Mouse (Mus musculus): Measurements from ENCODE around the gene Plcl2. TPM values are rescaled to one million over a fixed set of nuclear protein-coding genes. Genes with fewer than 3 reads are reported as not detected.

The Plcl2 gene
- polyA plus RNA-seq, 1 experiment from 2014 or later, result 9.0 TPM

- no peaks in the 10 kb centered on the region for H3K27me3 ChIP-seq (ENCODE audit: control insufficient read depth, insufficient read depth, low read length)
Observed at GRCm38 (mm10) chr17:50480867-50481266, 28.3 kb upstream of the Plcl2 start.

DNA sequence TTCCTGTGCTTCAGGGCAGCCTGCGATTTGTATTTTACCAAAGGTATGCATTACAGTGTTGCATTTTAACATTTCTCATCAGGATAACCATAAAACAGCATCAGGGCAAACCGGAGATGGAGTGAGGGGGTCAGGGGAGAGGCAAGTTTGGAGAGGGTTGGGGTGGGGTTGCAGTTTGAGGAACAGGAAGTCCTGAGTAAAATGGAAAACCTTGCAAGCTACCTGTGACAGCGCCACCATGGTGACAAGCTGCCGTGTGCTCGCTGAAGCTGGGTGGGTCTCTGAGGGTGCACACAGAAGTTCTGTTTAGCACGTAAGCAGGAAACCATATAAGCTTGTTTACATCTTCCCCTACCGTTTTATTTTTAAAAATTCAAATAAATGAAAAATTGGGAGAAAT, 25.5 kb upstream of the Plcl2 start:
- Histone ChIP-seq H3K4me2 (ENCODE audit: low read depth) (no peak overlapping the region), H3K9ac (ENCODE audit: low read length) (no peak overlapping the region), H3K27me3 (ENCODE audit: control insufficient read depth, insufficient read depth, low read length) (no peaks in the 10 kb centered on the region), H3K4me1 (ENCODE audit: control insufficient read depth, insufficient read depth, low read length) (no peaks in the 10 kb centered on the region), H3K9me3 (ENCODE audit: control insufficient read depth, low read length) (no peaks in the 10 kb centered on the region), H3K4me3 (ENCODE audit: low read depth, low read length) (no peak overlapping the region), H3K36me3 (ENCODE audit: control insufficient read depth, insufficient read depth, low read length) (no peaks in the 10 kb centered on the region), H3K27ac (ENCODE audit: low read depth, low read length) (no peak overlapping the region)
- DNase-seq (ENCODE audit: low spot score), result no peak
- ATAC-seq (ENCODE audit: insufficient read depth, low FRiP score, low TSS enrichment), result no peak
- WGBS, result 85% methylated on average over 7 of the region's 7 CpGs

More at GRCm38 (mm10) chr17:50480867-50481266, 28.3 kb upstream of the Plcl2 start:
- no peak for ATAC-seq (ENCODE audit: insufficient read depth, low FRiP score, low TSS enrichment)
- Histone ChIP-seq H3K27ac (ENCODE audit: low read depth, low read length) (no peak overlapping the region), H3K4me3 (ENCODE audit: low read depth, low read length) (no peak overlapping the region), H3K4me2 (ENCODE audit: low read depth) (no peak overlapping the region), H3K9ac (ENCODE audit: low read length) (no peak overlapping the region), H3K36me3 (ENCODE audit: control insufficient read depth, insufficient read depth, low read length) (no peaks in the 10 kb centered on the region), H3K9me3 (ENCODE audit: control insufficient read depth, low read length) (no peaks in the 10 kb centered on the region), H3K4me1 (ENCODE audit: control insufficient read depth, insufficient read depth, low read length) (no peaks in the 10 kb centered on the region)
- no peak for DNase-seq (ENCODE audit: low spot score)
- 55% methylated on average over 7 of the region's 7 CpGs for WGBS

- WGBS, result 77% methylated on average over 5 of the region's 5 CpGs
- H3K4me3 ChIP-seq (ENCODE audit: low read depth, low read length), result no peak overlapping the region
- H3K27me3 ChIP-seq (ENCODE audit: control insufficient read depth, insufficient read depth, low read length), result no peaks in the 10 kb centered on the region
Observed at GRCm38 (mm10) chr17:50484981-50485380, 24.2 kb upstream of the Plcl2 start.

DNA sequence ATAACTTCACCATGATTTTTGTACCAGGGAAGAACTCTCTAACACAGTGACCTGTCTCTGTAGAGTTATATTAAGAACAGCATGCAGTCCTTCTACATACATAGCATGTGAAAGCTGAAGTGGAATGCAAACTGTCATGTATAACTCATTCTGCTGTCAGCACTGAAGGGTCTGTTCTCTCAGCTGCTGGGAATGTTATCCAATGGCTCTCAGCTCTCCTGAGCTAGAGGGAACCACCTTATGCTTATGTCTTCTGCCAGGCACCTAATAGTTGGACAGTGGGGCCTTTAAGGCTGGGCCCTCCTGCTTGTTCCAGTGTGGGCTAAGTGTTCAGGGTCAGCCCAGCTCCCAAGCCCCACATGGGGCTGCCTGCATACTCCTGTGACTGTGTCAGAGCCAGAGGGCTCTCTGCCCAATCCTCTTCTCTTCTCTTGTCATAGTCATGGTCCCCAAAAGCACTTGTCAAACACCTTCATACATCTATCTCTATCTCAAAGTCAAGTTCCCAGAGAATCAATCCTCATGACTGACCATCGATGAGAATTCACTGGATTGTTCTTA, 22.1 kb upstream of the Plcl2 start:
- Histone ChIP-seq H3K9ac (ENCODE audit: low read length) (no peak overlapping the region), H3K9me3 (ENCODE audit: control insufficient read depth, low read length) (no peaks in the 10 kb centered on the region), H3K4me3 (ENCODE audit: low read depth, low read length) (no peak overlapping the region), H3K36me3 (ENCODE audit: control insufficient read depth, insufficient read depth, low read length) (no peaks in the 10 kb centered on the region), H3K4me1 (ENCODE audit: control insufficient read depth, insufficient read depth, low read length) (no peaks in the 10 kb centered on the region), H3K4me2 (ENCODE audit: low read depth) (no peak overlapping the region), H3K27ac (ENCODE audit: low read depth, low read length) (no peak overlapping the region), H3K27me3 (ENCODE audit: control insufficient read depth, insufficient read depth, low read length) (no peaks in the 10 kb centered on the region)
- ATAC-seq (ENCODE audit: insufficient read depth, low FRiP score, low TSS enrichment) (no peak), DNase-seq (ENCODE audit: low spot score) (no peak)
- 90% methylated on average over 1 of the region's 1 CpGs for WGBS

More at GRCm38 (mm10) chr17:50484981-50485380, 24.2 kb upstream of the Plcl2 start:
- DNase-seq (ENCODE audit: low spot score) (no peak), ATAC-seq (ENCODE audit: insufficient read depth, low FRiP score, low TSS enrichment) (no peak)
- no peak overlapping the region for H3K4me2 ChIP-seq (ENCODE audit: low read depth)
- no peak overlapping the region for H3K9ac ChIP-seq (ENCODE audit: low read length)
- H3K4me1 ChIP-seq (ENCODE audit: control insufficient read depth, insufficient read depth, low read length), result no peaks in the 10 kb centered on the region
- H3K27ac ChIP-seq (ENCODE audit: low read depth, low read length), result no peak overlapping the region
- no peaks in the 10 kb centered on the region for H3K9me3 ChIP-seq (ENCODE audit: control insufficient read depth, low read length)
- H3K36me3 ChIP-seq (ENCODE audit: control insufficient read depth, insufficient read depth, low read length), result no peaks in the 10 kb centered on the region

DNA sequence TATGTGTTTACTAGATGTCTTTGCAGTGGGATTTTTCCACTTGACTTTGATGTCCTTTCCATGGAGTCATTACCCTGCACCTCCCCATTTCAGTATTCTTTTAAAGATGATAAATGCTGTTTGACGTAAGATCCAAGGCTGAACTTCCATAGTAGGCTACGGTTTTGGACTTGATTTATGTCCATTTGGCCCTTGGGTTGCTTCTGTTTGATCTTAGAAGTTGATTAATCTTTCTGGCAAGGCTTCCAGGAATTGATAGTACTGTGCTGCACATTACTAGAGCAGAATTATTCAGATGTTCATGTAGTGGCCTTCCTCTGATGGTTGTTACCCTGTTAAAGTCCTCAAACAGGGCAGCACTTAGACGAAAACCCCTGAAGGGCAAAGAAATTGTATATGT, 21.5 kb upstream of the Plcl2 start:
- H3K9me3 ChIP-seq (ENCODE audit: control insufficient read depth, low read length), result no peaks in the 10 kb centered on the region
- no peak overlapping the region for H3K9ac ChIP-seq (ENCODE audit: low read length)
- WGBS, result 64% methylated on average over 3 of the region's 3 CpGs
- H3K4me2 ChIP-seq (ENCODE audit: low read depth), result no peak overlapping the region
- no peak overlapping the region for H3K27ac ChIP-seq (ENCODE audit: low read depth, low read length)
- ATAC-seq (ENCODE audit: insufficient read depth, low FRiP score, low TSS enrichment), result no peak
- no peak overlapping the region for H3K4me3 ChIP-seq (ENCODE audit: low read depth, low read length)
- H3K4me1 ChIP-seq (ENCODE audit: control insufficient read depth, insufficient read depth, low read length), result no peaks in the 10 kb centered on the region
- no peak for DNase-seq (ENCODE audit: low spot score)
- H3K27me3 ChIP-seq (ENCODE audit: control insufficient read depth, insufficient read depth, low read length), result no peaks in the 10 kb centered on the region
- H3K36me3 ChIP-seq (ENCODE audit: control insufficient read depth, insufficient read depth, low read length), result no peaks in the 10 kb centered on the region

DNA sequence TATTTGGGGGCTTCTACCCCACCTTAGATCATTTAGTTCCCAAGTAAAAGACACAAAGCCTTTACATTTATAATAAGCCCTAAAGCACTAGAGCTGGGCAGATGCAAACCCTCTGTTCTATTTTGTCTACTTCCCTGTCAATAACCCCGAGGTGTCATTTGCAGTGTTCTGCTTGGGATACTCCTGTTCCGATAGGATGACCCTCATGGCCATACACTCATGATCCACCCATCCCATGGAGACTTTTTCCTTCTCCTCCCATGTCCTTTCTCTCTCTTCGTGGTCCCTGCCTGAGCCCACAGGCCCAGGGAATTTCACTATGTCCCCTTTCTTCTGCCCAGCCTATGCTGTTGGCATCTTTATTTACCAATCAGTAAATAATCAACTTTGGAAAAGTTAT, 20.8 kb upstream of the Plcl2 start:
- ATAC-seq (ENCODE audit: insufficient read depth, low FRiP score, low TSS enrichment), result no peak

GRCm38 (mm10) chr17:50488895-50489294, 20.3 kb upstream of the Plcl2 start:
- no peak overlapping the region for H3K27ac ChIP-seq (ENCODE audit: low read depth, low read length)
- H3K9me3 ChIP-seq (ENCODE audit: control insufficient read depth, low read length), result no peaks in the 10 kb centered on the region
- H3K4me1 ChIP-seq (ENCODE audit: control insufficient read depth, insufficient read depth, low read length), result no peaks in the 10 kb centered on the region
- H3K9ac ChIP-seq (ENCODE audit: low read length), result no peak overlapping the region
- no peak overlapping the region for H3K4me2 ChIP-seq (ENCODE audit: low read depth)
- no peaks in the 10 kb centered on the region for H3K27me3 ChIP-seq (ENCODE audit: control insufficient read depth, insufficient read depth, low read length)
- ATAC-seq (ENCODE audit: insufficient read depth, low FRiP score, low TSS enrichment) (no peak), DNase-seq (ENCODE audit: low spot score) (no peak)
- 88% methylated on average over 2 of the region's 2 CpGs for WGBS
- H3K36me3 ChIP-seq (ENCODE audit: control insufficient read depth, insufficient read depth, low read length), result no peaks in the 10 kb centered on the region
- no peak overlapping the region for H3K4me3 ChIP-seq (ENCODE audit: low read depth, low read length)

More for the DNA sequence above, 20.8 kb upstream of the Plcl2 start:
- 82% methylated on average over 3 of the region's 3 CpGs for WGBS
- Histone ChIP-seq H3K4me1 (ENCODE audit: control insufficient read depth, insufficient read depth, low read length) (no peaks in the 10 kb centered on the region), H3K9ac (ENCODE audit: low read length) (no peak overlapping the region), H3K9me3 (ENCODE audit: control insufficient read depth, low read length) (no peaks in the 10 kb centered on the region), H3K27me3 (ENCODE audit: control insufficient read depth, insufficient read depth, low read length) (no peaks in the 10 kb centered on the region), H3K27ac (ENCODE audit: low read depth, low read length) (no peak overlapping the region), H3K36me3 (ENCODE audit: control insufficient read depth, insufficient read depth, low read length) (no peaks in the 10 kb centered on the region), H3K4me2 (ENCODE audit: low read depth) (no peak overlapping the region), H3K4me3 (ENCODE audit: low read depth, low read length) (no peak overlapping the region)
- no peak for DNase-seq (ENCODE audit: low spot score)

GRCm38 (mm10) chr17:50490644-50491430, 18.4 kb upstream of the Plcl2 start:
- no peak for ATAC-seq (ENCODE audit: insufficient read depth, low FRiP score, low TSS enrichment)
- no peak for DNase-seq (ENCODE audit: low spot score)
- Histone ChIP-seq H3K9ac (ENCODE audit: low read length) (no peak overlapping the region), H3K4me2 (ENCODE audit: low read depth) (no peak overlapping the region), H3K4me1 (ENCODE audit: control insufficient read depth, insufficient read depth, low read length) (no peaks in the 10 kb centered on the region), H3K27ac (ENCODE audit: low read depth, low read length) (no peak overlapping the region), H3K9me3 (ENCODE audit: control insufficient read depth, low read length) (no peaks in the 10 kb centered on the region), H3K36me3 (ENCODE audit: control insufficient read depth, insufficient read depth, low read length) (no peaks in the 10 kb centered on the region), H3K27me3 (ENCODE audit: control insufficient read depth, insufficient read depth, low read length) (no peaks in the 10 kb centered on the region), H3K4me3 (ENCODE audit: low read depth, low read length) (no peak overlapping the region)
- WGBS, result 90% methylated on average over 11 of the region's 11 CpGs

- H3K27me3 ChIP-seq (ENCODE audit: control insufficient read depth, insufficient read depth, low read length), result no peaks in the 10 kb centered on the region
- no peaks in the 10 kb centered on the region for H3K4me1 ChIP-seq (ENCODE audit: control insufficient read depth, insufficient read depth, low read length)
- WGBS, result 89% methylated on average over 3 of the region's 3 CpGs
Observed at GRCm38 (mm10) chr17:50491496-50491895, 17.7 kb upstream of the Plcl2 start.

More at GRCm38 (mm10) chr17:50491496-50491895, 17.7 kb upstream of the Plcl2 start:
- Histone ChIP-seq H3K9ac (ENCODE audit: low read length) (no peak overlapping the region), H3K4me3 (ENCODE audit: low read depth, low read length) (no peak overlapping the region), H3K36me3 (ENCODE audit: control insufficient read depth, insufficient read depth, low read length) (no peaks in the 10 kb centered on the region), H3K4me2 (ENCODE audit: low read depth) (no peak overlapping the region), H3K27ac (ENCODE audit: low read depth, low read length) (no peak overlapping the region), H3K9me3 (ENCODE audit: control insufficient read depth, low read length) (no peaks in the 10 kb centered on the region)
- DNase-seq (ENCODE audit: low spot score) (no peak), ATAC-seq (ENCODE audit: insufficient read depth, low FRiP score, low TSS enrichment) (no peak)
